Mouse (Mus musculus) granulocyte monocyte progenitor cell, adult 5-6 weeks (primary cell): ENCODE results near the gene Crkl. TPM values are rescaled to one million over a fixed set of nuclear protein-coding genes. Genes with fewer than 3 reads are reported as not detected.

ENCODE experiments used
- ATAC-seq: replicated peaks from 2 replicates; pipeline ENCODE4 v1.8.0; 2016; ENCODE audit warnings: mild to moderate bottlenecking, moderate TSS enrichment, inconsistent platforms; ENCODE audit not compliant: poor library complexity, severe bottlenecking
- total RNA-seq, 2 experiments: library from RNA; stranded (forward) in 1 of 2; stranded (reverse) in 1 of 2; fragments of 200-712, 200-1000 nt in 1 of 2; fragments of >200 nt in 1 of 2; fragmentation: Nextera tagmentation in 1 of 2; gene quantifications; 2 replicates each; pipeline ENCODE4 v1.2.3; 2014 to 2017

The Crkl gene
- total RNA-seq (2014; fragmentation: Nextera tagmentation) (26.0 and 30.1 TPM in 2 replicates), total RNA-seq (2017) (19.4 and 20.9 TPM in 2 replicates)

- ATAC-seq, result peak; percentile 93
Observed at GRCm38 (mm10) chr16:17451541-17452372, at the start of gene Crkl. Gene Crkl, plus strand, starts transcription at chr16:17451987.

GRCm38 (mm10) chr16:17402855-17403254, 48.9 kb upstream of the Crkl start:
- ATAC-seq, result peak; percentile 36; the same call in 1 of the 2 replicates

DNA sequence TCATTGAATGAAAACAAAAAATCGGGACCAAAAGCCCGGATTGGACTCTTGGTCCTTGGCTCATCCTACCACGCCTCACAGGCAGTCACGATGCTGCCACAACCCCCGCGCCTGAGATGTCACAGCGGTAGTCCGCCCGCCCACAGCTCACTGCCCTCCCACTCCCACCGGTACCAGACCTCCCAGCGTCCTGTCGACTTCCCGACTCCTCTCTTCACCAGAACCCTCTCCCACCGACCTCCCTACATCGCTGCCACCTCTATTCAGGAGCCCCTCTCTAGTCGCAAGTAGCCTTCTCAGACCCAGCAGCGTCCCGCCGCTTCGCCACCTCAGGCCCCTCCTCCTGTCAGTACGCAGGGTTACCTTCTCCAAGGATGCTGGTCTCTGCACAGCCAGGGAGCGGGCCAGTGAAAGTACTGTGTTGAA, 46.5 kb upstream of the Crkl start:
- ATAC-seq, result peak; percentile 49

DNA sequence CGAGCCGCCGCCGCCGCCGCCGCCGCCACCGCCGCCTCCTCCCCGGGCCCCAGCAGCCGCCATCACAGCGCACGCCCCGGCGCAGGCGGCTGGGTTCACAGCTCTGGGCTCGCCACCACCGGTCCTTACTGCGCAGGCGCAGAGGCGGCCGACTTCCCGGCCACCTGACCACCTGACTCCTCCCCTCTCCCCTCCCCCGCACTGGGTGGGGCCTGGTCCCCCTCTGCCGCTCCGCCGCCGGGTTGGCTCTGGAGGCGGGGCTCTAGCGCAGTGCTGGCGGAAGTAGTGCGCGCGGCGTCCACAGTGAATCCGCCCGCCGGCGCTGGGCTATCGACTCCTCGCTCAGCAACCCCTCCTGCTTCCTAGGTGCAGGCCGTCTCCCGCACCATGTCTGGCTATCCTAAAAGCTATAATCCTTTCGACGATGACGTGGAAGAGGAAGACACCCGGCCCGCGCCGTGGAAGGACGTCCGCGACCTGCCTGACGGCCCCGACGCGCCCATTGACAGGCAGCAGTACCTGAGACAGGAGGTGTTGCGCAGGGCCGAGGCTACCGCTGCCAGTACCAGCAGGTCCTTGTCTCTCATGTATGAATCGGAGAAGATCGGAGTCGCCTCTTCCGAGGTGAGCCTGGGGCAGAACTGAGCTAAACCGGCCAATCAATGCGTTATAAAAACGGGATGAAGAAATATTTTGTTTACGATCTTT, 45.9 kb upstream of the Crkl start, which contains the start of the genes Snap29 and Pi4ka:
Gene Snap29 (plus strand): TSS at position 251 of the 708 bp plus-strand sequence.
Gene Pi4ka (minus strand): TSS at position 579 of the 708 bp plus-strand sequence.
- ATAC-seq, result peak; percentile 94

DNA sequence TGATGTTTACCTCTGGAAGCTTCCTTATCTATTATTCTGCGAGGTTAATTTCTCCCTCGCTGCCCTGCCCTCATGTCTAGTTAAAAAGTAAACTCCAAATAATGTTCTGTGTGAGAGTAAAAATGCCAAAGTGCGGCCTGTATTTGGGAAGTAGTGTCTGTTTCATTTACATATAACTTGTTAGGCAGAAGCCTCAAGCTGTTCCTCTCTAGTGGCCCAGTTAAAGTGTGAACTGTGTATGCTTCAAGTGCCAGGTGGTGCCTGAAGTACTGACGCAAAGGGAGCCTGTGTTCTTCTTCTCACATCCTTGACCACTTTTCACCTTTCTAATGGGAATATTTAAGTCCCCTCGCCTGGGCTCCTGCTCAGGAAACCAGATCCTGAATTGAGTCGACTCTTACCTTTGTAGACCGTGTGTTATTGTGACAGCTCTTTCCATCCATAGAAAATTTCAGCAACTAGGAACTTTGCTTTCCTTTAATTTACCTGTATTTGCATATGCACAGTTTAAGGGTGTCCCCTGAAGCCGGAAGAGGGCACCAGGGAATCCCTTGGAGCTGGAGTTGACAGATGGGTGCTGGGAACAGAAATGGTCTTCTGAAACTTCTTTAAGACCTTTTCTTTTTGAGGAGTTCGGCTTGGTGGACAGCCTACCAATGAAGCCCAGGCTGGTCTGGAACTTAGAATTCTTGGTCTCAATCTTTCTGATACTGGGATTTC, 45.1 kb upstream of the Crkl start:
- ATAC-seq, result no peak

GRCm38 (mm10) chr16:17409046-17409445, 42.7 kb upstream of the Crkl start:
- ATAC-seq, result no peak

DNA sequence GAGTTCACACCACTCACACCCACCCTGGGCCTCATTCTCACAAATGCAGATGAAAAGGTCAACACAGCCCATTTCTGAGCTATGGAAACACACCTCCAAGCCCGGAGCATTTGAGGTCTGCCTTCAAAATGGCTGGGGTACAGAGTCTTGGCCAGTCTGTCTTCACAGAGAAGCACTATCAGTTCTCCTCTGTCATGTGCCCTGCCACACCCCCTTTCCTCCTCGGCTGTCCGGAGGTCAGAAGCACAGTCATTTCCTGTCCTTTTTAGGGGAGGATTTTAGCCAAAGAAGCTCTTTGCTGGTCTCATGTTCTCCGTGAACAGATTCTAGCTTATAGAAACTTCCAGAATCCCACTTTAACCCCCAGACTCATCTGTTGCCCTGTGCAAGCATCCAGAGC, 41.6 kb upstream of the Crkl start:
- ATAC-seq, result no peak

DNA sequence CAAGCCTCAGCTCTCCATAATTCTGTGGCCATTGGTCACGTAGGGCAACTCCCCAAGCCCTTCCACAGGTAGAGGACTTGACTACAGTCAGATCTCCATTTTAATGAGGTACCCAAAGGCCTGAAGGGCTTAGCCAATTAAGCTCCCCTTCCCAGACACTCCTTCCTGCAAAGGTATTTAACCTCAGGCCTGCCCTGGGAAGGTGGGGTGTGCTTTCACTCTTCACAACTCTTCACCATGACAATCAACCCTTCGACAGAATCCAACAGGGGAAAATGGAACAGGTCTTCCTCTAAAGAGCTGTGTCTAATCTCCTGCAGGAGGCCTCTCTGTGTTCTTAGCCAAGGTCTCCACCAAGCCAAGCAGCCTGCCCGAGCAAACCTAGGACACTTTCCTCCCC, 28.8 kb upstream of the Crkl start:
- no peak for ATAC-seq

DNA sequence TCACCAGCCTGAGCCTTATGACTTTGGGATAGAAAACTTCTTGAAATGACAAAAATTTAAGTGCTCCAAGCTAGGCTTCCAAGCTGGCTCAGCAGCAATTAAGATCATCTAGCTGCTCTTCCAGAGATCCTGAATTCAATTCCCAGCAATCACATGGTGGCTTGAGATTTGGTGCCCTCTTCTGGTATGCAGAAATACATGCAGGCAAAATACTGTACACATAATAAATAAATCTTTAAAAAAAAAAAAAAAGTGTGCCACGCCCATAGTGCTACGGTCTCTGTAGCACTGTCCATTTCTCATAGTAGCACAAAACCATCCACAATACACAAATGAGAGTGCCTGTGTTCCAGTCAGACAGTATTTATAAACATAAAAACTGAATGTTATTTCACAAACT, 19.2 kb upstream of the Crkl start:
- peak; percentile 35; the same call in 1 of the 2 replicates for ATAC-seq

DNA sequence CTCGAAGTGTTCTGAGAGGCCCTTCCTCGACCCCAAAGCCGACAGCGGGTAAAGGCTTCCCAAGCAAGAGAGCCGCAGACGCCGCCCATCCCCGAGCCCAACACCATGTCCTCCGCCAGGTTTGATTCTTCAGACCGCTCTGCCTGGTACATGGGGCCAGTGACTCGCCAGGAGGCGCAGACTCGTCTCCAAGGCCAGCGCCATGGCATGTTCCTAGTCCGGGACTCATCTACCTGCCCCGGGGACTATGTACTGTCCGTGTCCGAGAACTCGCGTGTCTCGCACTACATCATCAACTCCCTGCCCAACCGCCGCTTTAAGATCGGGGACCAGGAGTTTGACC, 557 bp downstream of the Crkl start:
- peak; percentile 18 for ATAC-seq

- ATAC-seq, result no peak
Observed at GRCm38 (mm10) chr16:17456901-17457300, 5.1 kb downstream of the Crkl start.

GRCm38 (mm10) chr16:17460254-17460653, 8.5 kb downstream of the Crkl start:
- ATAC-seq, result peak; percentile 68

DNA sequence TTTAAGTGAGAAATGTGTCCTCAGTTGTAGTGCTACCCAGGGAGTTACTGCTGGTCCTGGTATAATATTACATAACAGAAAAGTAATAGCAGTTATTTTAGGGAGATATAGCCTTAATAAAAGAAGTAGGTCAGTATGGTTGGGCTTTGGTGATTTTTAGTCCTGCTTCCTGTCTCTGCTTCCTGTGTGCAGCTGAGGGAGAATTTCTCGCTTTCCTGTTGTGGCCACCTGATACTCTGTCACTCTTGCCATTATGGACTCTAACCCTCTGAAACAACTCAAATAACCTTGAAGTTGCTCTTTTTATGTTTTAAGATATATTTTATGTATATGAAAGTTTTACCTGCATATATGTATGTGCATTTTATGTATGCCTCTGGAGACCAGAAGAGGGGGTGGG, 9.8 kb downstream of the Crkl start:
- ATAC-seq, result peak; percentile 42; the same call in 1 of the 2 replicates

GRCm38 (mm10) chr16:17463184-17463583, 11.4 kb downstream of the Crkl start:
- ATAC-seq, result no peak

GRCm38 (mm10) chr16:17466875-17467663, 15.3 kb downstream of the Crkl start:
- ATAC-seq, result no peak

DNA sequence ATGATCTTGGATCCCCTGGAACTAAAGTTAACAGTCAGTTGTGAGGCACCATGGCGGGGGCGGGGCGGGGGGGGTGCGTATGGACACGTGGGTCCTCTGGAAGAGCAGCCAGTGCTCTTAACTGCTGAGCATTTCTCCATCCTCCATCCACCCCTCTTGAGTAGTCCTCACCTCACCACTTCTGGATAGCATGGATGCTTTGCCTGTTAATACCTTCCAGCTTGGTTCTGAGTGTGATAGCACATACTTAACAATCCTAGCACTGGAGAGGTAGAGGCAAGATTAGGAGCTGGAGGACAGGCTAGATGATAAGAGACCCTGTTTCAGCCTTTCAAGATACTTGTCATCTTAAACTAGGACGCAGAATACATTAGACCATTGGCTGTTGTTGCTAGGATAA, 20.7 kb downstream of the Crkl start:
- ATAC-seq, result no peak

DNA sequence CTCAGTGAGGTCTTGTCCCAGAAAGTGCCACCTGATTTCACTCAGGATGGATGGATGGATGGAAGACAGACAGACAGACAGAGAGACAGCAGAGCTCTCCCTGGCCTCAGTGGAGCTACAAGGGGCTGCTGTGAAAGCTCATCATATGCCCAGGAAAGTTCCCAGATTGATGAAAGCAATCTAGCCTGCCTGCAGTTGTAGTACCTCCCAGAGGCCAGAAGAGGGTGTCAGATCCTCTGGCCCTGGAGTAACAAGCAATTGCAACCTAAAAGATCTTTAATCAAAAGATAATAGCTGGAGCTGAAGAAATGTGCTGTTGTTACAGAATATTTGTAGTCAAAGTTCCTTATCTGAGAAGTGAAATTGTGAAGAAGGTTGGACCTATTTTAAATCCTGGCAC, 22.3 kb downstream of the Crkl start:
- ATAC-seq, result peak; percentile 61; the same call in 1 of the 2 replicates

- ATAC-seq, result no peak
Observed at GRCm38 (mm10) chr16:17474761-17475160, 23.0 kb downstream of the Crkl start.

- ATAC-seq, result no peak
Observed at GRCm38 (mm10) chr16:17475326-17475725, 23.5 kb downstream of the Crkl start.
